Mouse (Mus musculus): ENCODE measurements around the gene Tiam1.

- TF ChIP-seq EP300 (IDR thresholded peaks at IDR 0.05) (no peak), CTCF (IDR thresholded peaks at IDR 0.05) (no peak)
Measured at GRCm38 (mm10) chr16:90142247-90142573, 1.4 kb downstream of the Tiam1 start.
